Mouse (Mus musculus) embryonic facial prominence, embryonic 11.5 days (tissue): ENCODE measurements around the gene Gpr35. TPM values are rescaled to one million over a fixed set of nuclear protein-coding genes. Genes with fewer than 3 reads are reported as not detected.
A peak's percentile ranks its signal among the peaks of the same experiment; 100 is the strongest.

Experiments used
- ATAC-seq: fragments of 200-750 bp; cut with Nextera tagmentation; replicated peaks from 2 replicates; pipeline ENCODE4 v1.8.0; 2017; ENCODE audit warnings: low read depth; ENCODE audit not compliant: insufficient number of reproducible peaks, low FRiP score, low TSS enrichment
- DNase-seq: peaks from one replicate; pipeline ENCODE4 v3.0.0-alpha.2; 2015; ENCODE audit warnings: low spot score
- H3K27ac ChIP-seq: fragments of 300-500 bp; sonication (generic); replicated peaks from 2 replicates; pipeline ENCODE4 v1.5.1; 2014; ENCODE audit warnings: mild to moderate bottlenecking, low read depth, low read length, control low read depth
- H3K27me3 ChIP-seq: fragments of 300-500 bp; sonication (generic); 2 replicates; pipeline ENCODE4 v1.6.1; 2014; ENCODE audit warnings: mild to moderate bottlenecking, low read length, moderate library complexity, mixed read lengths; ENCODE audit not compliant: control insufficient read depth, insufficient read depth
- H3K36me3 ChIP-seq: fragments of 300-500 bp; sonication (generic); replicated peaks from 2 replicates; pipeline ENCODE4 v1.6.1; 2014; ENCODE audit warnings: low read depth, mild to moderate bottlenecking, low read length, moderate library complexity, mixed read lengths; ENCODE audit not compliant: control insufficient read depth, insufficient read depth
- H3K4me1 ChIP-seq: fragments of 300-500 bp; sonication (generic); 2 replicates; pipeline ENCODE4 v1.6.1; 2014; ENCODE audit warnings: low read length, mixed read lengths; ENCODE audit not compliant: control insufficient read depth, insufficient read depth
- H3K4me2 ChIP-seq: fragments of 300-500 bp; sonication (generic); 2 replicates; pipeline ENCODE4 v1.6.1; 2014; ENCODE audit warnings: low read depth, mild to moderate bottlenecking, control low read depth, low read length, moderate library complexity
- H3K4me3 ChIP-seq: fragments of 300-500 bp; sonication (generic); 2 replicates; pipeline ENCODE4 v1.5.1; 2014; ENCODE audit warnings: low read depth, low read length, control low read depth
- H3K9ac ChIP-seq: fragments of 300-500 bp; sonication (generic); replicated peaks from 2 replicates; pipeline ENCODE4 v1.6.1; 2014; ENCODE audit warnings: mild to moderate bottlenecking, control low read depth, low read length
- H3K9me3 ChIP-seq: fragments of 300-500 bp; sonication (generic); replicated peaks from 2 replicates; pipeline ENCODE4 v1.6.1; 2016; ENCODE audit warnings: mild to moderate bottlenecking, low read length, inconsistent platforms, mixed read lengths; ENCODE audit not compliant: control insufficient read depth
- WGBS: fragments of 180-500 bp; shearing (Covaris S2); extraction: QIAGEN DNeasy Blood & Tissue Kit; methylation state at CpG from one replicate; pipeline ENCODE4 v1.1.7; 2014; 5-methylcytosine and 5-hydroxymethylcytosine counted together
- polyA plus RNA-seq: library from polyadenylated mRNA; unstranded; fragments of >200 nt; fragmentation: Nextera tagmentation; extraction: Ambion mirVana; gene quantifications from 2 replicates; pipeline ENCODE4 v1.2.1, GENCODE M21; 2014

The Gpr35 gene
- 0.21 and 0.25 TPM in 2 replicates for polyA plus RNA-seq

DNA sequence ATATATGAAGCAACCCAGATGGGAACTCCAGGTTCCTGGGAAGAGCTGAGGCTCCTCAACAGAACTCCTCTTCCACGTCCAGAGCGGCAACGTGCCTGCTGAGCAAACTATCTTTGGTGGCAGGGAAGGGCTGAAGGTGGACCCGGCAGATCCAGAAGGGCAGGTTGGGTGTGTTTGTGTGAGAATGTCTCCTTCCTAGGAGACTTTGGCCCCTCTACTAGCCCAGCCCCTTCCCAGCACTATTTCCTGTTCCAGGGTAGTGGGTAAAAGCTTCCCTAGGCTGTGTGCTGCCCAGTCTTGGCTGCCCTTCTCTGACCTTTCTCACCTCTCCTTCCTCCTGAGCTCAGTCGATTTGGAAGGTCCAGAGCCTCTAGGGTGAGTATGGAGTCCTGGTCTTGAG lies at the start of gene Gpr35:
TSS of gene Gpr35 (plus strand) at position 259 of the 400 bp plus-strand sequence.
- no peak within 1 kb of the TSS for H3K9ac ChIP-seq
- H3K4me2 ChIP-seq, result no peak within 1 kb of the TSS
- no peak within 1 kb of the TSS for H3K27ac ChIP-seq
- no peaks in the 10 kb centered on the region for H3K27me3 ChIP-seq
- WGBS, result 68% methylated on average over 5 of the region's 5 CpGs
- H3K4me3 ChIP-seq, result no peak within 1 kb of the TSS
- no peaks in the 10 kb centered on the region for H3K4me1 ChIP-seq
- H3K36me3 ChIP-seq, result no peaks in the 10 kb centered on the region; the same call in 1 of the 2 replicates
- H3K9me3 ChIP-seq, result no peaks in the 10 kb centered on the region
- DNase-seq (no peak), ATAC-seq (no peak)

GRCm38 (mm10) chr1:92902786-92903185 lies 47.9 kb upstream of the Gpr35 start, which contains the start of gene Ankmy1:
Ankmy1 (minus strand) TSS chr1:92902906.
- 3% methylated on average over 15 of the region's 15 CpGs for WGBS
- Histone ChIP-seq H3K9me3 (no peaks in the 10 kb centered on the region), H3K36me3 (no peaks in the 10 kb centered on the region), H3K27me3 (no peaks in the 10 kb centered on the region; the same call in 1 of the 2 replicates), H3K27ac (no peak within 1 kb of the TSS), H3K4me2 (peak within 1 kb of the TSS; percentile 43), H3K9ac (no peak within 1 kb of the TSS), H3K4me3 (peak within 1 kb of the TSS; percentile 13; the same call in 1 of the 2 replicates), H3K4me1 (no peaks in the 10 kb centered on the region)
- DNase-seq (peak; percentile 85), ATAC-seq (peak; percentile 39)

- no peak overlapping the region for H3K4me2 ChIP-seq
- DNase-seq (no peak), ATAC-seq (no peak)
- H3K4me1 ChIP-seq, result no peaks in the 10 kb centered on the region
- no peak overlapping the region for H3K27ac ChIP-seq
- H3K36me3 ChIP-seq, result no peaks in the 10 kb centered on the region
- no peak overlapping the region for H3K4me3 ChIP-seq
- no peaks in the 10 kb centered on the region; the same call in 1 of the 2 replicates for H3K27me3 ChIP-seq
- no peaks in the 10 kb centered on the region for H3K9me3 ChIP-seq
- 75% methylated on average over 4 of the region's 4 CpGs for WGBS
- no peak overlapping the region for H3K9ac ChIP-seq
These were observed 47.0 kb upstream of the Gpr35 start for GRCm38 (mm10) chr1:92903627-92904026.

DNA sequence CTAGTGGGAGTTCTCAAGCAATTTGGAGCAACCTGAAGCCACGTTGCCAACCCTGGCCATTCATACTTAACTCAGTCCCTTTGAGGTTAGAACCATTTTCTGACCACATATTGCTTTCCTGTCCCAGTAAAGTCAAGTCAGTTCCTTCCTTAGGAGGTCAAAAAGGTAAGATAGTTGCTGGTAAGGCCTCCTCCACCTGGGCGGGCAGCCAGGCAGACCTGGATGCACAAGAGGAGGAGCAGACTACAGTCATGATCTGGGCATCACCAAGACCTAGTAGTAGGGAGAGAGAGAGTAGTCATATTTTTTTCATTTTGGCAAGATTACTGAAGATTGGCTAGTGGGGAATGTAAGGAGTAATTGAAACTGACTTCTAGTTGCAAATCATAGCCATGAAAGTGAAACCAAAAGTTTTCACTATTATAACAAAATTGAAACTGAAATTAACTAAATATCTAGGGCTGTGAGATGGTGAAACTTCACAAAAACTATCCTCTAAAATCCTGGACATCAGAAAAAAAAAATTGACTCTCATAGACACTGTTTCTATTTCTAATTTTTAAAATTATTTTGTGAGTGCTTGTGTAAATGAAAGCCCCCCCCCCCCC lies 44.9 kb upstream of the Gpr35 start:
- 98% methylated on average over 2 of the region's 2 CpGs for WGBS
- ATAC-seq (no peak), DNase-seq (no peak)

GRCm38 (mm10) chr1:92906779-92907631 lies 43.7 kb upstream of the Gpr35 start, which contains the start of gene Dusp28:
Dusp28 (plus strand) TSS chr1:92906981.
- WGBS, result under 1% methylated on average over 81 of the region's 81 CpGs

More for the DNA sequence above, 44.9 kb upstream of the Gpr35 start:
- H3K27me3 ChIP-seq, result peaks cover 3% of the 10 kb centered on the region; the same call in 1 of the 2 replicates
- no peaks in the 10 kb centered on the region for H3K9me3 ChIP-seq
- H3K27ac ChIP-seq, result no peak overlapping the region
- no peaks in the 10 kb centered on the region for H3K36me3 ChIP-seq
- H3K4me3 ChIP-seq, result no peak overlapping the region
- H3K4me2 ChIP-seq, result no peak overlapping the region
- H3K4me1 ChIP-seq, result peaks cover 5% of the 10 kb centered on the region
- H3K9ac ChIP-seq, result no peak overlapping the region

GRCm38 (mm10) chr1:92907632-92908360 lies 42.9 kb upstream of the Gpr35 start:
- Histone ChIP-seq H3K27ac (no peak overlapping the region), H3K36me3 (no peaks in the 10 kb centered on the region), H3K4me3 (peak overlapping the region; percentile 62), H3K27me3 (peaks cover 3% of the 10 kb centered on the region; the same call in 1 of the 2 replicates), H3K9me3 (no peaks in the 10 kb centered on the region), H3K4me2 (peak overlapping the region; percentile 48), H3K4me1 (peaks cover 8% of the 10 kb centered on the region), H3K9ac (peak overlapping the region; percentile 57)
- 50% methylated on average over 20 of the region's 20 CpGs for WGBS
- DNase-seq, result no peak
- no peak for ATAC-seq

More at GRCm38 (mm10) chr1:92906779-92907631, 43.7 kb upstream of the Gpr35 start, which contains the start of gene Dusp28:
- no peaks in the 10 kb centered on the region for H3K36me3 ChIP-seq
- H3K4me1 ChIP-seq, result peaks cover 8% of the 10 kb centered on the region
- H3K4me3 ChIP-seq, result peak within 1 kb of the TSS; percentile 62
- ATAC-seq (peak; percentile 85), DNase-seq (peak; percentile 92)
- 0 out of 2 replicates have a peak within 1 kb of the TSS, but pooled peaks have one; percentile 38 for H3K27ac ChIP-seq
- H3K9me3 ChIP-seq, result no peaks in the 10 kb centered on the region
- H3K4me2 ChIP-seq, result peak within 1 kb of the TSS; percentile 48
- H3K9ac ChIP-seq, result peak within 1 kb of the TSS; percentile 57
- H3K27me3 ChIP-seq, result peaks cover 3% of the 10 kb centered on the region; the same call in 1 of the 2 replicates

GRCm38 (mm10) chr1:92908664-92909063 lies 42.0 kb upstream of the Gpr35 start:
- no peak overlapping the region for H3K27ac ChIP-seq
- H3K4me1 ChIP-seq, result peaks cover 8% of the 10 kb centered on the region
- no peak for DNase-seq
- no peak overlapping the region for H3K4me2 ChIP-seq
- ATAC-seq, result no peak
- H3K4me3 ChIP-seq, result no peak overlapping the region
- WGBS, result 88% methylated on average over 3 of the region's 3 CpGs
- H3K9me3 ChIP-seq, result no peaks in the 10 kb centered on the region
- no peak overlapping the region for H3K9ac ChIP-seq
- H3K27me3 ChIP-seq, result peaks cover 3% of the 10 kb centered on the region; the same call in 1 of the 2 replicates
- no peaks in the 10 kb centered on the region for H3K36me3 ChIP-seq
